Mouse (Mus musculus) adrenal gland, postnatal 36 days (tissue): Measurements from ENCODE around the gene Tmprss12. TPM values are rescaled to one million over a fixed set of nuclear protein-coding genes. Genes with fewer than 3 reads are reported as not detected.
A peak's percentile ranks its signal among the peaks of the same experiment; 100 is the strongest.
"Not testable (repeated sequence)": the region's sequence is repeated elsewhere in the genome, so short reads cannot be mapped to it uniquely, and the experiment has no call there.

Source experiments
- DNase-seq, 2 experiments: peaks; one replicate each; pipeline ENCODE4 v3.0.0; 2021; ENCODE audit warnings: mixed read lengths in 1 of 2
- long read RNA-seq, 2 experiments: library from polyadenylated mRNA; stranded (forward); transcript quantifications; one replicate each; pipeline ENCODE4 v2.0.0; 2021; ENCODE audit warnings: borderline sequencing depth in 2 of 2
- total RNA-seq, 2 experiments: library from RNA; stranded (reverse); gene quantifications; 2 replicates each; pipeline ENCODE4 v1.2.3; 2021

The Tmprss12 gene
- not detected for total RNA-seq
- long read RNA-seq, experiment 1 = 0 reads
- long read RNA-seq, experiment 2 = 0 reads

DNA sequence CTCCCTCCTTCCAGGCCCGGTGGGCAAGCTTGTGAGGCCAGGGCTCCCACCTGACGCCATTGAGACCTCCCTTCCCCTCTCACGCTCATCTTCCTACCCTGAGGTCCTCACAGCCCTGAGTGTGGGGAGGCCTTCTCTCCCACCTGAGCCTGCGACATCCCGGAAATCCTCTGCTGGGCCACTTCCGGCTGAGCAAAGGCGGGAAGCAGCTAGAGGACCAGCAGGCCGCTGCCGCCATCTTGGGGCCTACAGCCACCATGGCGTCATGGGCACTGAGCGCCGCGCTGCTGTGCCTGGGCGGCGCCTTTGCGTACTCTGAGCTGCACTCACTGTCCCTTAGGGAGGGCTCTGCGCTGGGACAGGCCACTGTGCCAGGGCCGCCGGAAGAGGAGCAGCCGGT lies at the start of gene Tmprss12:
Gene Tmprss12, plus strand, starts transcription at position 212 of the 400 bp plus-strand sequence.
- no peak for DNase-seq

DNA sequence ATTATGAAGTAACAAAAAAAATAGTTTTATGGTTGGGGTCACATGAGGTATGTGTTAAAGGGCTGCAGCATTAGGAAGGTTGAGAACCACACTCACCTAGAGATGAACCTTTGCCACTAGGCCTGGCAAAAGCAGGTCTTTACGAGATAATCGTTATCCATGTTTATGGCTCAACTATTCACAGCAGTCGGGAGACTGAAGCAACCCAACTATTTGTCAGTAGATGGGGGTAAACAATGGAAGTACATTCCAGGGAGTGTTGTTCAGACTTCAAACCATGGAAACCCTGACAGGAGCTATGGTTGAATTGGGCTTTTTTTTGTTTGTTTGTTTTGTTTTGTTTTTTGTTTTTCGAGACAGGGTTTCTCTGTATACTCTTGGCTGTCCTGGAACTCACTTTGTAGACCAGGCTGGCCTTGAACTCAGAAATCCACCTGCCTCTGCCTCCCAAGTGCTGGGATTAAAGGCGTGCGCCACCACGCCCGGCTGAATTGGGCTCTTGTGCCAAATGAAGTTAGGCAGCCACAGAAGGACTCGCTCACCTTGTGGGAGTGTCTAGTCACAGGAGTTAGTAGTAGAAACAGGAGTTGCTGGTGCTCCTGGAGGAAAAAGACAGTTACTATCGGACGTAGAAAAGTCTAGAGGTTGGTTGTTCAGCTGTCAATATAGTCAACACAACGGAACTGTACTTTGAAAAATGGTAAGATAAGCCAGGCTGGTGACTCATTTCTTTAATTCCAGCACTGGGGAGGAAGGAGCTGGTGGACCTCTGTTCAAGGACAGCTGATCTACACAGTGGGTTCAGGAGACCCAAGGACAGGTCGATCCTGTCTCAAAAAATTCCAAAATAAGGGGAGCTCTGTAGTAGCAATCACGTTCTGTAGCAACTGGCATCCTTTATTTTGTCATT lies 48.8 kb upstream of the Tmprss12 start:
- peak in 1 of 2 experiments; percentile 42 for DNase-seq

DNA sequence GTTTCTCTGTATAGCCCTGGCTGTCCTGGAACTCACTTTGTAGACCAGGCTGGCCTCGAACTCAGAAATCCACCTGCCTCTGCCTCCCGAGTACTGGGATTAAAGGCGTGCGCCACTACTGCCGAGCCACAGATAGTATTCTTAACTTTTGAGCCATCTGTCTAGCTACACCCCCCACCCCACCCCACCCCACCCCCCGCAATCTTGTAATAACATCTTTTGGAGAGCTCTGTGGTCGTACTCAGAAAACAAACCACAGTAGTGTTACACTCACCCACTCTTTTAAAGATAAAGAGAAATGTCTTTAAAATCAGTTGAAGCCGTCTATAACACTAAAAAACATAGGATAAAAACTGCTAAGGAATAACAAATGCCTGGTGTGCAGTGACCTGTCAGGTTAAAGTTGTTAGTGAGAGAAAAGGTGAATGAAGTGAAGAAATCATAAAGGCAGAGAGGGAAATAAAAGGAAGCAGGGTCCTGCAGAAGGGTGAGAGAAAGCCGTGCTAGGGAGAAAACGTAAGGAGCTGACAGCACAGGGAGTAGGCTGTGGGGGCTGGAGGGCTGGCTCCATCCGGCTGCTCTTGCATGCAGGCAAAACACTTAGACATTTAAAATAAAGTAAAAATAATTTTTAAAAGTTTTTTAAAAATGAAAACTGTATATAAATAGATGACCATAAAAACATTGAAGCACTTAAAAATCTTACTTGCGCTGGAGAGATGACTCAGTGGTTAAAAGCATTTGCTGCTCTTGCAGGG lies 45.2 kb upstream of the Tmprss12 start:
- no peak for DNase-seq

DNA sequence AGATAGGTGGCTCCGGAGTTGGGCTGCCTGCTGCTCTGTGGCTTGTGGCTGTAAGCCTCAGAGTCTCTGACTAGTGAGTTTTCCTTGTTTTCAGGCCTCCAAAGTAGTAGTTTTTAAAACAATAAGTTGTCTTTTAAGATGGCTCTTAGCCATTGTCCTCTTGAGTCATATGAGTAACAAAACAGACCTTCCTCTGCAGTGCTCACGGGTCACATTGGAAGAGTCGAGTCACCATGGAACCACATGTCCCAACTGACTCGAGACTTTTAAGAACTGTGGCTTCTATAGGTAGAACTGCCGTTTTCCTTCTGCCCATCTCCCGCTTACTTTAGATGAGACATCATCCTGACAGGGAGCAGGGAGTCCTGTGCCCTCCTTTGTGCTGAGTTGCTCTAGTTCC lies 43.7 kb upstream of the Tmprss12 start:
- DNase-seq = no peak

DNA sequence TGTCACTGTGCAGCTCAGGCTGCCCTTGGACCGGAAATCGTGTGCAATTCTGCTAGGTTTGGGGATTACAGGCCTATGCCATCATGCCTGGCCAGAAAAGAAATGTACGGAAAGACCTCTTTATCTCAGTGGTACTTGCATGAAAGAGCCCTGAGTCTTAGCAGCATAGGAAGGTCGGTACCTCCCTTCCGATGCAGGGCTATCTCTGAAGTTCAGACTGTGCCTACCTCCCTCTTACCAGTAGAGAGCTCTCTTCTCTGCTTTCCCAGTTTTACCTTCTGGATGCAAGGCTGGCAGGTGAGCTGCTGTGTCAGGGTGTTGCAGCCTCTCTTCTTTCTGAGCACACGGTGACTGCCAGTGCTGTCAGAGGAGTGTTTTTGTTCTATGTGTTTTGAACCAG lies 38.9 kb upstream of the Tmprss12 start:
- no peak for DNase-seq

DNA sequence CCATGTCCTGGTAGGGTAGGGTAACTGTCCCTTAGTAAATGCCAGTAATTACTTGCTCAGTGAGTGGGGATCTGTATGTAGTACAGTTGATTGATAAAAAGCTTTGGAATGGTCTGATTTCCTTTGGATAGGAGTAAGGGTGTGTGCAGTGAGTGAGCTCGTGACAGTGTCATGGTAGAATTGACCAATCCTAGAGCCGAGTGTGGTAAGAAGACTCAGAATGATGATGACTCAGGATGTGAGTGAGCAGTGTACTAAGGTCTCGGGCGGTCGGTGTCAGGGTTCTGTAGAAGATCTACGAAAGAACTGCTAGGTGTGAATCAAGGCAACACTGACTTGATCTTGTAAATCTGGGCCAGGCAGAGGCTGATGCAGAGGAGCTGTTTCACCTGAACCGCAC lies 34.7 kb upstream of the Tmprss12 start:
- peak; percentile 29 to 36 for DNase-seq

DNA sequence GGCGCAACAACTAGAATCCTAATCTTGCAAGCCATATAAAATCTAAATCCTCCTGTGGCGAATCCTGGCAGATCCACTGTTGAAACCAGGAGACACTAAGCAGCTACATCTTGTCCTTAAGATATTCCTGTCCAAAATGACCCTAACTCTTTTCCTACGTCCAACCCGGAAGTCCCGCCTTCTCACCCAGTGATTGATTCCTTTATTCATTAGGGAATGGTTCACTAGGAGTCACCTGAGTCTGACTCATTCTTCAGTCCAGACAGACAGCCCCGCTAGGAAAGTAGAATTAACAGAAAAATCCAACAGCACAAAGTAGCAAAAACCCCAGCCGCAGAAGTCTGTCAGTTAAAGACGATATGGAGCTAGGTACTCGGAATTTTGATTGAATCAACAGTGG lies 33.3 kb upstream of the Tmprss12 start:
- no peak for DNase-seq

DNA sequence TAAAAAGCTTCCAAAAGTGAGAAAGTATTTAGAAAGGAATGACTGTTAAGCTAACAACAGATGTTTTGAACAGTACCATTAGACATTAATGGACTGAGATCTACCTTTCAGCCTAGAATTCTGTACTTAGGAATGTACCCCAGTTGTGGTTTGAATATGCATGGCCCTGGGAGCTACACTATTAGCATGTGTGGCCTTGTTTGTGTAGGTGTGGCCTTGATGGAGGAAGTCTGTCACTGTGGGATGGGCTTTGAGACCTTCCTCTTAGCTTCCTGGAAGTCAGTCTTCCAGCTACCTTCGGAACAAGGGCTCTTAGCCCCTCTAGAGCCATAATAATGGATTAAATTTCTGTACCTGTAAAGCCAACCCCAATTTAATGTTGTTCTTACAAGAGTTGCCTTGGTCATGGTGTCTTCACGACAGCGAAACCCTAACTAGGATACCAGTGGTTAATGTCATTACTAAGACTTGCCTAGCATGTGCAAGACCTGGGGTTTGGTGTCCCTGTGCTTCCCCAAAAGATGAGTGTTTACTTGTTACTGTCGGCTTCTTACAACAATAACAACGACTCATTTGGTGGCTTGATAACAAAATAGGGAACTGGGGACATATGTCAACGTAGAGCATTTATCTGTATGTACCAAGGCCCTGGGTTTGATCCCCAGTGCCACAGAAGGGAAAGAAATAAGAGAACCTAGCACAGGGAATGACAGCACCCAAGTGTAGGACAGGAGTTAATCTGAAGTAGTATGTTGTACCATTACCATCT lies 31.8 kb upstream of the Tmprss12 start:
- no peak for DNase-seq

DNA sequence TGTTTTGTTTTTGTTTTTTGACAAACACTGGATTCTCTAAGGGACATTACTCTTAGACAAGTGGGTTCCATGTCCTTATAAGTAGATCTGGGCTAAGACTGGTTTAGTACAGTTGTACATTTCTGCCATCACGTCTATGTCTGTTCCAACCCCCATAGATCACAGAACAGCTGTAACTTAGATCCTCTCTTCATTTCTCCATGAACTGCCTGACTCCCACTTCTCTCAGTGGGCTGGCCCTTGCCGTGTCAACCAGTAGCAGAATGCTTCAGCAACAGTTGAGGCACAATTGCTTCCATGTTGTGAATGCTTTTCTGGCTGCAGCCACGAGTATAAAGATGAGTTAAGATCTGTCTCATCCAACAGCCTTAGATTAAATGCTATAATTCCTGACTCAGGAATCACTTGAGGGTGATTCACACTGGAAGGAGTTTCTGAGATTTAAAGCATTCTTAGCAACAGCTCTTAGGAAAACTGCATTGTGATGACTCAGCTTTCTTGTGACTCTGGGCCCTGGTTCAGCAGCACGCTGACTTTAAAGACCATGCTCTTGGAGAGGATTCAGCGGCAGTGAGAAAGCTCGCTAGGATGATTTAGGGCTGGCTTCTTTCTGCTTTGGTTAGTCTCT lies 29.4 kb upstream of the Tmprss12 start:
- DNase-seq = peak; percentile 41 to 50

DNA sequence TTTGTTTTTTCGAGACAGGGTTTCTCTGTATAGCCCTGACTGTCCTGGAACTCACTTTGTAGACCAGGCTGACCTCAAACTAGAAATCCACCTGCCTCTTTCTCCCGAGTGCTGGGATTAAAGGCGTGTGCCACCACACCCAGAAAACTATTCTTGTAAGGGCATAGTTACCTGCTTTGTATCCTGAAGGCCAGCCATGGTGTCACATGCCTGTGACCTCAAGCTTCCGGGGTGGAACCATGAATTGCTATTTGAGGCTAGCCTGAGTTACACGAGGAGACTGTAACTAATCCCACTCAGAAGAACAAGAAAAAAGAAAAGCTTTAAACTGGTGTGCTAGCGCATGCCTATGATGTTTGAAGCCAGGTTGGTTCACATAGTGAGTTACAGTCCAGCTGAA lies 24.3 kb upstream of the Tmprss12 start:
- no peak for DNase-seq

DNA sequence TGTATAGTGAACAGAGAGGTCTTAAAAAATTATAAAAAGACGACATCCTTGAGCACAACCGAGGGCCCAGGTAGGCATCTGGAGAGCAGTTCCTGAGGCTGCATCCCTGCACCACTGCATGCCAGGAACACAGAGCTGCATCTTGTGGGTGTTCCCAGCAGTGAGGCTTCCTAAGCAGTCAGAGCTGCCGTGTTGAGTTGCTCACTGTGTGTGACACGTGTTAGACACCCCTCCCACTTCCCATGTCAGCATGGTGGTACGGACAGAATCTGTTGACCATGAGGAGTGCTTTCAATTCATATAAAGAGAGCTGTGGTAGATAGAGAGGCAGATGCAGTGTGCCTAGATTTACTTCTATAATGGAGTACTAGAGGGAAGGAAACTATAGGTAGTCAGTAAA lies 23.3 kb upstream of the Tmprss12 start:
- no peak for DNase-seq

DNA sequence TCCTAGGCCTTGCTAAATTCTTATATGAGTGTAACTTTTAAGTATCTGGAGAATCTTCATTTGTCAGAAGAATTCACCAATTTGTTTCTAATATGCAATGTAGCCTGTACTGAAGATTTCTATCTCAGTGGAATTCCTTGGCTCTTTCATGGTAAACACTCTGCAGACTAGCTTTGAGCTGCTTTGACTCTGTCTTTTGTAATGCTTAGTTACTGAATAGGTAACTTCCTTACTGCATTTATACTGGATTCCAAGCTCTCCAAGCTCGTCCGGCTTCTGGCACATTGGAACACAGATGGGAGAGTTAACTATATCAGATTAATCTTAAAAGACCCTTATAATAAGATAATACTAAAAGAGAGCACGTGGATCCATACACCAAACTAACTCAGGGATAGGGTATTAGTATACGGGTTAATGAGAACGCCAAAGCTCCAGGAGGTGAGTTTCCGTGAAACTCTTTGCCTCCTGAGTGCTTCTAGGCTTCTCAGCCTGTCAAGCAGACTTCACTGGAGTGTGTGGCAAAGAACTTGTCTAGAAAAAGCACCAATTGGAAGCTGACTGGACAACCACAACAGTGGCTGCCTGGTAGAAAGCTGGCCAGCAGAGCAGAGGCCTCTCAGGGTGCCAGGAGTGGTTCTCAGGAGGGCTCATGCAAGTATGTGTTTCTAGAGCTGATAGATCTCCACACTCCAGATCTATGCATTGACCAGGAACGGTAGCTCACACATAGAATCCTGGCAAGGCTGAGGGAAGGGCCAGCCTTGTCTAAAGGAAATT lies 21.8 kb upstream of the Tmprss12 start:
- DNase-seq = no peak

DNA sequence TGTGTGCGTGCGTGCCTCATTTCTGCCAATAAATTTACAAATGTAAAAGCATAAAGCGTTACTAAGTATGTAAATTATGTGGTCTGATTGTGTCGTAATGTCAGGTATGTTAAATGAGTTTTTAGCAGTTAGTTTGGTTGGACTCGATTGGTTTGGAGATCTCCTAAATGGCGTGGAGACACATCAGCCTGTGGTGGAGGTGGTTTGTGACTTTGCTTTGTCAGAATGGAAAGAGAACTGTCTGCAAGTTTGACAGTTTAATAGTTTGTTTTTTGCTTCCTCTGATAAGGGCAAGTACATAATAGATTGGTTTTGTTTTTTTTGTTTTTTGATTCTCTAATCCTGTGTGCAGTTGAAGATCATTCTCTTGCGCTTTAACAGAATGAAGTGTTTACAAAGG lies 20.3 kb upstream of the Tmprss12 start:
- DNase-seq = not testable (repeated sequence)

DNA sequence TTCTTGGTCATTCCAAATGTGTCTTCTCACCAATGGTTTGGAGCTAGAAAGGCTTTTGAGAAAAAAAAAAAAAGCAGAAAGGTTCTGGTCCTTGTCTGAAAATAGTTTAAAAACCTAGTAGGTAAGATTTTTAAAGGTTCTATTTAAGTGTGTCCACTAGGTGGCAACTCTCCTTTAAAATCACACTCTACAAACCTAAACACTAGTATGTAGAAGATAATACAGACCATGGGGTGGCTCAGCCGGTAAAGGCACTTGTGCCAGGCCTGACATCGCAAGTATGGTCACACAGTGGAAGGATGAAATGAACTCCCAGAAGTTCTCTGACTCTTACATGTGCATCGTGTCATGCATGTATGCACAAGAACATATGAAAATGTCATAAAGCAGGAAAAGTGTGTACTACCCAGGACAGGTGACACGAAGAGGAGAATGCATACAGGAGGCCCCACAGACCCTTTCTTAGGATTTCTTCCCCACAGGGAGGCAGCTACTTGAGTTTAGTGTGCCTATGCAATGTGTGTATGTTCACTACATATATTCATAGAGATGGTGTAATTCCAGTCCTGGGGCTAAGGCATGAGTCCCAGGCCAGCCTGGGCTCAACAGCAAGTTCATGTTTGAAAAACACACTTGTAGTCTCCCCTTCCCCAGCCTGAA lies 17.3 kb upstream of the Tmprss12 start:
- DNase-seq = peak in 1 of 2 experiments; percentile 8

DNA sequence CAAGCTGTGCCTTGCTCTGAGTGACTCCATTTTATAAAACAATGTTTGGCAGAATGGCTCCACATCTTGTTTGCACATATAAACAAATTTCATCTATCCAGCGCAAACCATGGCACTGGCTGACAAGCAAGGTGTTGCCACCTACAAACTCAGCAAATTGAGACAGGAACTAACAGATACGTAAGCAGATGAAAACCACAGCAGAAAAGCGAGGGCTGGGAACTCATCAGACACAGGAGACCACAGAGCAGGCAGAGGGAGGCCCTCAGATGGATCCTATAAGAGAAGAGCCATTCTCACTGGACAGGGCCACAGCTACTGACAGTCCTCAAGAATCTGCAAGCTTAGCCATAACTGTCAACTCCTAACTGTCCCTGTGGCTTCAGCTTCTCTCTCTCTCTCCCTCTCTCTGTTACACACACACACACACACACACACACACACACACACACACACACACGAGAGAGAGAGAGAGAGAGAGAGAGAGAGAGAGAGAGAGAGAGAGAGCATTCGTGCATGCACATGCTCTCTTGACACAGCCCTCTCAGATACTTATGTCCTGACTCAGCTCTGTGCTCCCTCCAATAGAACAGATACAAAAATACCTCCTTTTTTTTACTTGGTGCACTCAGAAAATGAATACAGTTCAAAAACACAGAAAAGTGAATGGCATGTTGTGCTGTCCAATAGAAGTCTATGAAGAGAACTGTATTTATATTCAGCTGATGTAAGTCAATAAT lies 14.9 kb upstream of the Tmprss12 start:
- DNase-seq = no peak

DNA sequence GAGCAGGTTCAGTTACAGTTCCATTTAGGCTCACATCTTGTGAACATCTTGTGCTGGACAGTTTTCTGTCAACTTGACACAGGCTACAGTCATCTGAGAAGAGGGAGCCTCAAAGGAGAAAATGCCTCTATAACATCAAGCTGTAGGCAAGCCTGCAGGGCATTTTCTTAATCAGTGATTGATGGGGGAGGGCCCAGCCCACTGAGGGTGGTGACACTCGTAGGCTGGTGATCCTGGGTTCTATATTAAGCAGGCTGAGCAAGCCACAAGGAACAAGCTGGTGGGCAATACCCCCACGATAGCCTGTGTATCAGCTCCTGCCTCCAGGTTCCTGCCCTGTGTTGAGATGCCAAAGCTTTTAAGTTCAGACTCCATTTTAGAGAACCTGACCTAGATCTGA lies 11.7 kb upstream of the Tmprss12 start:
- no peak for DNase-seq

DNA sequence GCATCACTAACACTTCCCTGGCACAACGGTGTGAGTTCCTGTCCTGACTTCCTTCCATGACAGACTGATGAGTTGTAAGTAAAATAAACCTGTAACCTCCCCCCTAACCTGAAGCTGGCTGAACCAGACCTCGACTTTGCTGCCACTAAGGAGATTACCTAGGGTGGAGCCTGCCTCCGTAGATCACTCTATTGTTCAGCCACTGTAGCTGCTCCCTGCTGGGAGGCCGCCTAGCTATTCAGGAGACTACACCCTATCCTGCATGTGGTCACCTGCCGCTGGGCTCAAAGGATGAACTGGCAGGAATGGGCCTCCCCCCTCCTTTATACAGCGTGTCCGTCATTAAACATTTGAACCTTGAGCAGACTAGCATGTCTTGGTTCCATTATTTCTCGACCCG lies 10.9 kb upstream of the Tmprss12 start:
- no peak for DNase-seq

DNA sequence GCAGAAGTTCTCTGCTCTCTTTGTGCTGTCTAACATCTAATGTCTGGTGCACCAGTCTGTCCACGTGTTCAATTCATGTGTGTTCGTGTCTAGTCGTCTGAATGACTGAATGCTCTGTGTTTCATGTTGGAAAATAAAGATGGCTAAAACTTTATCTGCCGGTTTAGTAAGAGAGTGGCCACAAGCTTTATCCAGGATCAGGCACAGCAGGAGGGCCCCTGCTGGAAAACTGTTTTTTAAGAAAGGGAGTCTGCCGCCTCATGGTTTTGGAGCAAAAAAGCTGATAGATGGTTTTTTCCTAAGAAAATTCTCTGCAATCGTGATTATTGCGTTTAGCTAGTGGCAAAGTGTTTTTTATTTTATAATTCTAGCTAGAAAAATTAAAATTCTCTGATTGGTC lies 10.0 kb upstream of the Tmprss12 start:
- DNase-seq = not testable (repeated sequence)

DNA sequence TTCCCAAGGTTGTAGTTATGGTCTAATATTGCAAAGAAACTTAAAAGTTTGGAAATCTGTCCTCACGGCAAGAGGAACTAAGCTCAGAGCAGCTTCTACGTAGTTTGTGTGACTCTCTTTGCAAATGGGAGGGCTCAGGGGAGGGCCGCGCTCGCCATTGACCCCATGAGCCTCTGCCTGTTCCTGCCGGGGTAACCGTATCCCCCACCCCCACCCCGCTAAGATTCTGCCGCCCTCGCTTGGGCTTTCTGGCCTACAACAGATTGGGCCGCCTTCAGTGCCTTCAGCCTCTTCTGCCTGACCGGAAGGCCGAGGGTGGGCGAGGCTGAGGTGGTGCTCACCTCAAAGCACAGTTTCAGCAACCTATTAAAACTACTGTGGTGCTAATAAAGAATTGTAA lies 9.2 kb upstream of the Tmprss12 start:
- DNase-seq = no peak

DNA sequence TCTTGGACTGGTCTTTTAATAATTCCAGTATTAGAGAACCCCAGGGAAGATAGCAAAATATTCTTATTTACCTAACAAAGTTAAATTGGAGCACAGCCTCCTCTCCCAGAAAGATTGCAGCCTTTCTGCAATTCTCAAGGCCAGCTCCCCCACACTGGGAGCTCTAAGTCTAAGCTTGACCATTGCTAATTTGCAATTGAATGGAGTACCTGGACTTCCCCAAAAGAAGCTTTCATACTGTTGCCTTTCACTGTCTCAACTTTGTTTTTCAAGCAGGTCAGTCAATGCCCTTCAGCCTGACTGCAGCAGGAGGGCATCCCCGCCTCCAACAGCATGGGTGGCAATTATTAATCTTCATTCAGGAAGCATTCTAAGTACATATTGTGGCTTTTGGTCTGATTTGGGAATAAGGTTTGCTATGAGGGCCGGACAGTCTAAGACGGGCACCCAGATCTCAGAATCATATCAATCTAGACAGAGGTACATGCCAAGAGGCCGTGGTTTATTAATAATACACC lies 6.8 kb upstream of the Tmprss12 start:
- DNase-seq = not testable (repeated sequence)
